Mouse (Mus musculus) neural tube, embryonic 10.5 days (tissue): Measurements from ENCODE around the gene Smim6.

ENCODE experiments used
- DNase-seq: peaks from one replicate; pipeline ENCODE4 v3.0.0-alpha.2; 2017; ENCODE audit warnings: low spot score; ENCODE audit errors: extremely low spot score

The Smim6 gene

DNA sequence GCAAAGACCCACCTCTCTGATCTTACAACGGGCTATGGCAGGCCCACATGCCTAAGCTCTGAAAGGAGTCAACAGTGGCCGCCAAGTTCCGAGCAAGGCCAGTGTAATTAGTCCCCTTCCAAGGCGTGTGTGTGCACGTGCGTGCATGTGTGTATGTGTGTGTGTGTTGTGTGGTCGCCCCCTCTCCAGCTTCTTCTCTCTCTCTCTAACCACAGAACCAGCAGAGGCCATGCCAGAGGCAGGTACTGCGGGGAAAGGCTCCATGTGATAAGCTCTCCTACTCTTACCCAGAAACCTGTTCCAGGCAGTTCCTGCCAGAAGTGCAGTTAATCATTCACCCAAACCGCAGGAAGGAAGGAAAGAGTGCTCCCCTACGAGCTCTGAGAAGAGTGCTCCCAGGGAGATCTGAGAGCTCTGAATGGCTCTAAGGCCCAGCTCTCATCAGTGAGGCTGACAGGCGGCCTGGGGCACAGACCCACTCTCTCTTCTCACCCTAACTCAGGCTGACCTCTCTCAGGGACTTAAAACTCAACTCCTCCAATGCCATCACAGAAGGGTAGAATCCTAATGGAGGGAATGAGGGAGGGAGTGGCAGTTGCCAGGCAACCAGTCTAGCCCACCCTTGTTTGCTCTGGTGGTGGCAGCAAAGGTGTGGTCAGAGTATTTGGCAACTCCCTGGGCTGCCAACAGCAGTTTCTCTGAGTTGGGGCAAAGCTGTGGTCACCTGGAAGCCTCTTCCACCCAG lies at the start of gene Smim6:
Gene Smim6, plus strand, starts transcription at position 386 of the 745 bp plus-strand sequence.
- no peak for DNase-seq

DNA sequence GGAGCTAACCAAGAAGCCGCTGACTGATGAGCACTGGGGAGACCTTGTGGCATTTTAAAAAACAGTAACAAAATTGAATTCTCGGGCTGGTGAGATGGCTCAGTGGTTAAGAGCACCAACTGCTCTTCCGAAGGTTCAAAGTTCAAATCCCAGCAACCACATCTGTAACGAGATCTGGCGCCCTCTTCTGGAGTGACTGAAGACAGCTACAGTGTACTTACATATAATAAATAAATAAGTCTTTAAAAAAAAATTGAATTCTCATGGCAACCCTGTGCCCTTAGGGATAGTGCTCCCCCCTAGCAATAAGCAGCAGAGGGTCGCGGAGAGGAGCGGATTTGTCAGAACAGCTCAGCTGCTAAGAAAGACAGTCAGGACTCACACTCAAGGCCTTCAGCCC lies 47.9 kb upstream of the Smim6 start:
- DNase-seq = no peak

DNA sequence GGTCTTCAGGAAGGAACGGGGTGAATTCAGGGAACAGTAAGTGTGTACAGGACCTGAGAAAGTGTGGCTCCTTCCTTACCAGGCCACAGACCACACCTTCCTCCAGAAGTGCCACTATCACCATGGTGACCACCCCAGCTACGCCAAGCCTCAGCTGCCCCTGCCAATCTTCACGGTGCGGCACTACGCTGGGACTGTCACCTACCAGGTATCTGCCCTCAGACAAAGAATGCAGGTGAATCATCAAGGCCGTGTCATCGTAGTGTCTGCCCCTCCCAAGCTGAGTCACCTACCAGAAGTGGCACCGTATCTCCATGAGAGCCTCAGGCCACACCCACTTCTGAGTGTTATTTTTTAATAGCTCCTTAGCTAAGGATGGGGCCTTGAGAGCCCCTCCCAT lies 42.4 kb upstream of the Smim6 start:
- no peak for DNase-seq

DNA sequence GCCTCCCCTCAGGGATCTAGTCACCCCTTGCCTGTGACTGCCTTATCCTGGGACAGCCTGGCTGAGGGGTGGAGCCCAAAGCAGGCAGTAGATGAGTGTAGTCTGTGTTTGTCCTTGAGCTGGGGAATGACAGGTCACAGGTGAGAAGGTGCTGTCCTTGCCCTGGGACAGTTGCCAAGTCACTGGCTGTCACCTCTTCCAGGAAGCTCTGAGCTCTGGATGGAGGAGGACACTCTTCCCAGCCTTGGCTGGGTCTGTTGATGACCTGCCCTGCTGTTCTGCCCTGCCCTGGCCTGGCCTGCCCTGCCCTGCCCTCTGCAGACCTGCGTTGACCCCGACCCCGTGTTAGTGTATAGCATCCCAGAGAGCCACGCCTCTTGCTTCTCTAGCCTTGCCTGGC lies 39.4 kb upstream of the Smim6 start:
- DNase-seq = no peak

DNA sequence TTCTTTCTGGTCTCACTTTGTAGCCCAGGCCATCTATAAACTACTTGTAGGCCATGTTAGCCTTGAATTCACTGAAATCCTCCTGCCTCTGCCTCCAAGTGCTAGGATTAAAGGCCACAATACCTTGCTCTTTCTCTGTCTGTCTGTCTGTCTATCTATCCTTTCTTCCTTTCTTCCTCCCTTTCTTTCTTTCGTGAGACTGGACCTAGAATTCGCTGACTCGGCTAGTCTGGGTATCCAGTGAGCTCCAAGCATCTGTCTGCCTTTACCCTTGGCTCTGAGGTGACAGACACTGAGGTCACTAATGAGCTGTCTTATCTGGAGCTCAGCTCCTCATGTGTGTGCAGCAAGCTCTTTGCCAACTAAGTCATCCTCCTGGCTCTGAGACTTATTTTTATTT lies 35.9 kb upstream of the Smim6 start:
- no peak for DNase-seq

DNA sequence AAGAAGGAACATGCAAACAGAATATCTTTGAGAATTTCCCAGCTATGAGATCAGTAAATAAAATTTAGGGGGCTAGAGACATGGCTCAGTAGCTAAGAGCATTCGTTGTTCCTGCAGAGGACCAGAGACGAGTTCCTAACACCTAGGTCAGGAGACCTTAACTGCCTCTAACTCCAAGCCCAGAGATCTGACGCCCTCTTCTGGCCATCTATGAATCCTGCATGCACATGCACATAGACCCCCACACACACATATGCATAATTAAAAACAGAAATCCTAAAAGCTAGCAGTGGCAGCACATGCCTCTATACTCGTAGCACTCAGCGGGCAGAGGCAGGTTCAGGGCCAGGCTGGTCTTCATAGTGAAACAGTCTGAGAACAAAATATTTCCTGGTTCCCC lies 35.4 kb upstream of the Smim6 start:
- no peak for DNase-seq

DNA sequence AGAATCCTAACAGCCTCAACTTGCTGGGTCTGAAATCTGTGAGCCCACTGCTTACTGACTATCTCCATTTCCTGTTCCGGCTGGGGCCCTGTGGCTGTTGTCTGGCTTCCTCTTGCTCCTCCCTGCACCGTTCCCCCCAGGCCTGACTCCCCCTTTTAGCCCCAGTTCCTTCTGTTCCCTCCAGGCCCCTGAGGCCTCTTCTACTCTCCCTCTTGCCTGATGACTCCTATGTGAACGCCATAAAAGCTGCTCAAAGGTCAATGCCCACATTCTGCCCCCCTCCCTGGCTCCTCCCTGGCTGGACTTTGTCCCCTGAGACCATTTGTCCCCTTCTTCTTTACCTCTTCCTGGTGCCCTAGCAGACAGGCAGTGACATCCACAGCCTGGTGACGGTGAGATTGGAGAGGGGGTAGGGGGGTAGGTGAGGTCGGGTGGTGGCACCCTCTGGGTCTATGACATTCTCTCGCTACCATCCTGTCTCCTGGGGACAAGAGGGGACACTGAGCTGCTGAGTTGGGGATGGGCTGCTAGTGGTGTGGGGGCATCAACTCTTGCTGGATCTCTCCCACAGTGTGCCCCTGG lies 34.6 kb upstream of the Smim6 start:
- no peak for DNase-seq

DNA sequence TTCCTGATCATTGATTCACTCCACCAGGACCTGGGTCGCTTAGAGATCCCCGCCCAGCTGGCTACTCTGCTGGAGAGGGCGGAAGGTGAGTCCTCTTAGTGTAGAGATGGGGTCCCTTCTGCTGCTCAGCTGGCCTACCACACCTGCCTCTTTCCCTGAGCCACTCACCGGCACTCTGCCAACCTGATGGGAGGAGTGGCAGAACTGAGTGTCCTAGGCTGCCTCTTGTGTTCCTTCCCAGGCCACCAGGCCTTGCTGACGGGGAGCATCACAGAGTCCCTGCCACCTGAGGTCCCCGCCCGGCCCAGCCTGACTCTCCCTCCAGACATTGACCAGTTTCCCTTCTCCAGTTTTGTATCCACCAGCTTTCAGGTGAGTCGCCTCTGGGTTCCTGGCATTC lies 33.7 kb upstream of the Smim6 start:
- no peak for DNase-seq

DNA sequence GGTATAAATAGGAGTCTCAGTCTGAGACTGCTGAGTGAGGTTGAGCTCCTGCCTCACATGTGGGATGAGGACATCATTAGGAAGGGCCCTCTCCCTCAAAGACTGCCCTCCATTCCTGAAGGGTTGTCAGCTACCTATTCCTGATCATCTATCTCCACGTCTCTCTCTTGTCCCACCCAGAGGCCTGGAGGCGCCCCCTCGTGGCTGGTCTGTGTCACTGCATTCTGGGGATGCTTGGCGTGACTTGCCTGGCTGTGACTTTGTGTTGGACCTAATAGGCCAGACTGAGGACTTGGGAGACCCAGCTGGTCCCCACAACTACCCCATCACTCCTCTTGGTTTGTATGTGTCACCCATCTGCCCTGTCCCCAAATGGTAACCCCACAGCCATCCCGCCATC lies 30.8 kb upstream of the Smim6 start:
- peak; percentile 45 for DNase-seq

DNA sequence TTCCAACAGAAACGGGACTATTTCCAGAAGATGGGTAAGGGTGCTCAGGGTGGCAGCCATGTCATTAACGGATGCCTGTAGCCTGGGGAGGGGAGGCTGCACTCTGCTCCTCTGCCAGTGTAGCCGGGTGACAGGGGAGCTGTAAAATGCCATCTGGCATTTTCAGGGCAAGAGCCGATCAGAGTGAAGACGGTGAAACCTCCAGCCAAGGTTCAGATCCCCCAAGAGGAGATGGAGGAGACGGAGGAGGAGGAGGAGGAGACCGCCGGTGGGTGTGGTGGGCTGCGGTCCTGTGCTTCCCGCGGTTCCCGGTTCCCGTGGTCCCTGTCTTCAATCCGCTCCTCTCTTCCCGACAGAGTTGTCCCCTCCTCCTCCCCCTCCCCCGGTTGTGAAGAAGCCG lies 28.6 kb upstream of the Smim6 start:
- DNase-seq = no peak

DNA sequence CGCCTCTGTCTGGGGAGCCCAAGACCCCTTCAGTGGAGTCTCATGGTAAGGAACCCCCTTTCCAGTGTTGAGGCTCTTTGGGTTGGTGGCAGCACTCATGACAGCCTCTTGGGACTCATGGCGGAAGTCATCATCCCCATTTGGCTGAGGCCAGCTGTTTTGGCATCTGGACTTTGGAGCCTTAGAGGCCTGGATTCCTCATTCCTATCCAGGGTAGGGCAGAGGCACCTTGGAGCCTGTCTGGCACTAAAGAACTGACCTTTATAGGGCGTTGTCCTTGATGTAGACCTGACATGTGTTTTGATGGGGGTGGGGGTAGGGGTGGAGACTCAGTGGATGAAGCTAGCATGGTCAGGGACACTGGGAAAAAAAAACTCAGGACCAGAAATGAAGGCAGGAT lies 27.5 kb upstream of the Smim6 start:
- DNase-seq = no peak

DNA sequence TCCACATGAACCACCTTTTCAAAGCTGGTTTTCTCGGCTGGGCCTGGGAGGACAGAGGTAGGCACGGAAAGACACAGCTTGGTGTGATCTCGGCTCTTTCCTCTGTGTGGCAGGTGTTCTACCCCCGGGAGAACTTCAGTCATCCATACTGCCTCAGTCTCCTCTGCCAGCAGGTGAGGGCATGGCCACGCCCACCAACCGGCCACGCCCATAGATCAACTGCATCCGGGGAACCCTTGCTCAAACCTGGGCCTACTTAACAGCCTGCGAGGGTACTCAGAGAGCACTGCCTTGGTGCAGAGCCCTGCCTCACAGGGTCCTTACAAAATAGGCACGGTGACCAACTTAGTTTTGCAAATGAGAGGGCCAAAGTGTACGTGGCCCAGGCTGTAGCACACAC lies 26.5 kb upstream of the Smim6 start:
- DNase-seq = no peak

DNA sequence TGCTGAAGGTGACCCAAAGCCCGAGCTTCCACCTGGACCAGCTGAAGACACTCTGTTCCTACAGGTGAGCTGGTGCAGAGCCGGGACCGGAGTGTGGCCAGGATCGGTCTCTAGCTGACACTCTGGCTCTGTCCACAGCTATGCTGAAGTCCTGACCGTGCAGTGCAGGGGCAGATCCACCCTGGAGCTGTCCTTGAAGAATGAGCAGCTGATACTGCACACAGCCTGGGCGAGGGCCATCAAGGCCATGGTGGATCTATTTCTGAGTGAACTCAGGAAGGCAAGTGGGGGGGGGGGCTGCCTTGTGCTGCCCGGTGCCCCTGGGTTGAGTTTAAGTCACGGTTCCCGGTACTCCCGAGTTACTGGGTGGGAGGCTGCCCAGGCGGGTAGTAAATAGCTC lies 25.4 kb upstream of the Smim6 start:
- DNase-seq = no peak

DNA sequence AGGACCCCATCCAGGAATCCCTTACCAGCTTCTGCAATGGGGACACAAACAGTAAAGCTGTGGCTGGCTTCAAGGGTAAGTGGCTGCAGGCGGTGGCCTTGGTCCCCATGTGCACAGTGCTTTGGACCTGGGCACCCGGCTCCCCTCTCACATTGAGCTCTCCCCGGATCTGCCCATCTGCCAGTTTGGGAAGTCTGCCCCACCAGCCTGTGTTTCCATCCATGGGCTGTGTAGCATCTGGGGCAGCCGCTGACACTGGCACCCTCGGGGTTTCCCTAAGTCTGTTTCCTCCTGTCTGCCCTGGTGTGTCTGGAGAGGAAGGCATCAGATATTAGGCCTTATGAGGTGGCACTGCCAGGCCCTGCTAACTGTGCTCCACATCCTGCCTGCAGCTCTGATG lies 23.8 kb upstream of the Smim6 start:
- no peak for DNase-seq

DNA sequence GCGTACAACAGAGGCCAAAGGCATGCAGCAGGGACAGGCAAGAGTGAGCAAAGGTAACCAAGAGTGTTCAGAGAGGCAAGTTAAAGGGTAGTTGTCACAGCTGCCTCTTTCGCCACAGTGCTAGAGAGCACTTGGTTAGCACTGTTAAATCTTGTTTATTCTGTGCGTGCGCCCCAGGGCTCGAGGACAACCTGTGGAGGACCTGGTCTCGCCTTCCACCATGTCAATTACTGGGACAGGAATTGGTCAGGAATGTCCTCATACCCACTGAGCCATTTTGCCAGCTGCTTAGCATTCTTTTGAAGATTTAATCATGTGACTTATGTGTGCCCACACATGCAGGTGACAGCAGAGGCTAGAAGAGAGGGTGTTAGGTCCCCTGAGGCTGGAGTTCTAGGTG lies 22.7 kb upstream of the Smim6 start:
- no peak for DNase-seq

DNA sequence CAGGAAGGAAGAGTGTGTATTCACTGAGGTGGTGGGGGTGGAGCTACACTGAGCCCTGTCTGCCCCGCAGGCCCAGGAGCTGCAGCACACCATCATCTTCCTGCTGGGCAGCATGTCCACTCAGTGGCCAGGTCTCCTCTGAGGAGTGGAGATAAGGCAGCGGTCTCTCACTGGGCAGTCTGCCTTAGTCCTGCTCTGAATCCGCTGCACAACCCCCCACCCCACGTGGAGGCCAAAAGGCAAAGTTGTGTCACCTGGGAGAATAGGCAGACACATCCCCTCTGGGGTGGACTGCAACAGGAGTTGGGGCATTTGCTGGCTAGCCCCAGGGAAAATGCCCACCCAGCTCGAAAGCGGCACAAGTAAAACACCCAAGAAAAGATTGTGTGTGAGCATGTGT lies 19.6 kb upstream of the Smim6 start:
- no peak for DNase-seq

DNA sequence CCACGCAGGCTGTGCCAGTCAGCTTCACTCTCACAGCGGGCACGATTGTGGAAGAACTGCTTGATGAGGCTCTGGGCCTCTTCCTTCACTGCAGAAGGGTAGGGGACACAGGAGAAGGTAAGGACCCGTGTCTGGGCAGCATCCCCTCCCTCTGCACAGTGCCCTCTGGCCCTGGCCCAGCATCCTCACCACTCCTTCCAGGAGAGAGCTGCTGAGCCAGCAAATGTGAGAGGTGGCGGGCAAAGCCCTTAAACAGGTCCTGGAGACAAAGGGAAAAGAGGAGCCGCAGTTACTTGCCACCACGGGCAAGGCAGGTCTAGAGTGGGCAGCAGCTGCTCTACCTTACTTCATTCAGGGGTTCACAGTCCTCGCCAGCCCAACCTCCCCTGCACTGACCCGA lies 18.7 kb upstream of the Smim6 start:
- no peak for DNase-seq

DNA sequence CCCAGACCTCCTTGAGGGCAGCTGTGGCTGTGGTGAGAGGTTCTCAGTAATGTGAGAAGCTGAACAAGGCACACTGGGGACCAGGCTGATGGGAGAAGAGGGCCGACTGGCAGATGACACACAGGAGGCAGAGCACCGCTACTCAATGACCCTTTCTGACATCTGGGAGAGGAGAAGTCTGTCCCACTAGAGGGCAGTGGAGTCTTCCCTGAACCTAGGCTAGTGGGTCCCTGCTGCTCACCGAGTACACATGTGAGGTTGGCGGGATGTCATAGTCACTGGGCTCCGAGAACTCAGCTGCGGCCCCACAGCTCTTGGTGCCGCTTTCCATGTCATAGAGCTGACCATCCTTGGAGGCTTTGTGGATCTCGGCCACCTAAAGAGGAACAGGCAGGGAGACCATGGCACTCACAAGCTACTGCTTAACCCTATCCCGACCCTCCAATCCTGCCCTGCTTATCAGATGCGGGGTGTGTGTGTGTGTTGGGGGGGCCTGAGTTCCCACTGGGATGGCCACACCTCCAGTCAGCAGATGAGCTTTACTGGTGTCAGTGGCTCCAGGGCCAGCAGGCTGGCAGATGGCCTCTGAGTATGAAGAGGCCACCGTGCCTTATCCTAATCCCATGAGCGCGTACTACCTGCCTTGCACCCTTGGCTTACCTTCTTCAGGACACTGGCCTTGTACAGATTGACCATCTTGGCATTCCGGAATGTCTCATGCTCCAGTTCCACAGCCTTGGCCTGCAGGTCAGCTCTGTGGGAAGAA lies 16.9 kb upstream of the Smim6 start:
- DNase-seq = no peak

DNA sequence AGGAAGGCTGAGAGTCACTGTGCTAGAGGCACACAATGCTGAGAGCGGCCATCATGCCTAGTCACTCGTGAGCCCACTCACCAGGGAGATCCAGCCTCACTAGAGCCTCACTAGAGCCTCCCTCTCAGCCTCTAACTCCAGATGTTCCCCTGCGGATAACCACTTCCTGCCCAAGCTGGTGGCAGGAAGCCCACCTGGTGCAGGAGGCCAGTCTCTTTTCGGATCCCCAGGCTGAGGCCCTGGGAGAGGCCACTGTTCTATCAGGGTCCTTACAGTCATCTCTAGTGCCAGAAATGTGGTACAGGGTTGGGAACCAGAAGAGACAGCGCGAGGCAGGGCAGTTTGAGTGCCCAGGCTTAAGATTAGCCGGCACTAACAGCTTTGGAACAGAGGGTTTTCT lies 13.4 kb upstream of the Smim6 start:
- DNase-seq = no peak

DNA sequence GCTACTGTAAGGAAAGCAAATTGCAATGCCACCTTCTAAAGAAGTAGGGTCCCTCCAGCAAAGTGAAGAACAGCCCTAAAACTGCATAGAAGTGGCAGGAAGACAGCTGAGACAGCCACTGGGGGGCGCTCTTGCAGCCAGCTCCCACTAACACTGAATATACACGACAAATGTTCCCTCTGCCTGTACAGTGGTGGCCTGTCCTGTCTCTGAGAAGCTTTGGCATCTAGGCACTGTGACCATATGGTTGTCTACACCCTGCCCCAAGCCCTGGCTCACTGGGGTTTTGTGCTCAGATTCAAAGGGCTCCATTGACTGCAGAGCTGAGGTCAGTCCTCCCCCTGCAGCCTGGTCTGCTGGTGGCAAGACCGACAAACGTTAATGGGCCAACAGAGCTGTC lies 12.9 kb upstream of the Smim6 start:
- DNase-seq = peak; percentile 45

DNA sequence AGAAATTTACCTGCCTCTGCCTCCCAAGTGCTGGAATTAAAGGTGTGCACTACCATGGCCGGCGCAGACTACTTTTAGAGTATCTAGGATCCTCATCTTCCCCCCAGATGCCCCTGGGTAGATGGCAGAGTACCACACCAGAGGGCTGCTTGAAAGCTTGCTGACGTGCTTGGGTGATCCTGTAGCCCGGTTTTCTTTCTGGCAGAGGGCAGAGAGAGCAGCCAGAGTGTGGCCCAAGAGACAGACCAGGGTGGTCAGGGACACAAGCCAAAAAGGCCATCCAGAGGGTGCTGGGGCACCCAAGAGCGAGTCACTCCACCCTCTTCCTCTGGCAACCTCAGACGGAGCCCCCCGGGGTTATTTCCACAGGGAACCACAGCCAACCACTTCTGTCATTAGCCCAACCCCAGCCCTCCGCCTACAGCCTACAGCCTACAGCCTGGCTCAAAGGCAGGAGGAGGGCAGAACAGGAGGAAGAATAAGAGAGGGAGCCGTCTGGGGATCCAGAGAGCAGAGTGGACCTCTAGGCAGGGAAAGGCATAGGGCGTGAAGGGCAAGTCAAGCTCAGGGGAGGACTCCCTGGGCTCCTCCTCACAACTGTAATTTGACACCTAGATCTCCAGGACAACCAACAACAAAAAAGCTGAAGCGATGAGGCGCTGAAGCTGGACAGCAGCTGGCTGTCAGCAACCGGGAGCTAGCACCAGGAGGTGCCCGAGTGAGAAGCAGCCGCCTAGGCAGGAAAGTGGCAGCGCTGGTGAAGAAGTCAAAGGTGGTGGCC lies 12.1 kb upstream of the Smim6 start, which contains the start of gene Smim5:
Gene Smim5, plus strand, starts transcription at position 481 of the 781 bp plus-strand sequence.
- DNase-seq = peak; percentile 64
